Mouse (Mus musculus) left cerebral cortex, adult 18-20 months (tissue): ENCODE data around the gene Ccdc65. TPM values are rescaled to one million over a fixed set of nuclear protein-coding genes. Genes with fewer than 3 reads are reported as not detected.

ENCODE experiments used
- DNase-seq, 2 experiments: peaks; one replicate each; pipeline ENCODE4 v3.0.0; 2021 to 2022; ENCODE audit warnings: low spot score in 2 of 2, mixed read lengths in 1 of 2
- long read RNA-seq, 2 experiments: library from polyadenylated mRNA; stranded (forward); transcript quantifications; one replicate each; pipeline ENCODE4 v2.0.0; 2021
- total RNA-seq, 2 experiments: library from RNA; stranded (reverse); gene quantifications; 2 replicates each; pipeline ENCODE4 v1.2.3; 2021

Ccdc65 gene
- total RNA-seq: 10 to 100 TPM in 1 of 2 experiments, 1 to 10 TPM in 1; 9.5 to 10.5 TPM
- long read RNA-seq, experiment 1, transcript Ccdc65-201 (8 exons, 1,900 nt): major isoform, 8 of 11 reads
- long read RNA-seq, experiment 1, partial matches to known transcripts: 0 of 11 reads
- long read RNA-seq, experiment 1, other reads (novel, unspliced or antisense): 3 of 11 reads
- long read RNA-seq, experiment 2, transcript Ccdc65-201 (8 exons, 1,900 nt): major isoform, 6 of 7 reads
- long read RNA-seq, experiment 2, partial matches to known transcripts: 1 of 7 reads
- long read RNA-seq, experiment 2, other reads (novel, unspliced or antisense): 0 of 7 reads

- DNase-seq: peak; percentile 87 to 88
Measured at GRCm38 (mm10) chr15:98707766-98708372, at the start of gene Ccdc65. TSS of gene Ccdc65 (plus strand) at chr15:98708207.

- no peak for DNase-seq
Measured at GRCm38 (mm10) chr15:98662198-98662566, 45.8 kb upstream of the Ccdc65 start.

- peak; percentile 96 to 98 for DNase-seq
Measured at GRCm38 (mm10) chr15:98662567-98663545, 45.2 kb upstream of the Ccdc65 start, which contains the start of gene Ddx23. TSS of gene Ddx23 (minus strand) at chr15:98662894.

GRCm38 (mm10) chr15:98664042-98664907, 43.7 kb upstream of the Ccdc65 start:
- DNase-seq: no peak

- DNase-seq: no peak
Measured at GRCm38 (mm10) chr15:98672592-98672991, 35.4 kb upstream of the Ccdc65 start.

GRCm38 (mm10) chr15:98673732-98674131, 34.3 kb upstream of the Ccdc65 start:
- DNase-seq: no peak

- no peak for DNase-seq
Measured at GRCm38 (mm10) chr15:98674284-98674993, 33.6 kb upstream of the Ccdc65 start.

- DNase-seq: peak in 1 of 2 experiments; percentile 40
Measured at GRCm38 (mm10) chr15:98674994-98675545, 32.9 kb upstream of the Ccdc65 start.

- DNase-seq: no peak
Measured at GRCm38 (mm10) chr15:98675634-98676250, 32.3 kb upstream of the Ccdc65 start.

- peak in 1 of 2 experiments; percentile 47 for DNase-seq
Measured at GRCm38 (mm10) chr15:98676471-98676870, 31.5 kb upstream of the Ccdc65 start.

- peak; percentile 91 for DNase-seq
Measured at GRCm38 (mm10) chr15:98676940-98677728, 30.9 kb upstream of the Ccdc65 start, which contains the start of gene Rnd1. TSS of gene Rnd1 (minus strand) at chr15:98677461.

- DNase-seq: no peak
Measured at GRCm38 (mm10) chr15:98677977-98678376, 30.0 kb upstream of the Ccdc65 start.

- DNase-seq: no peak
Measured at GRCm38 (mm10) chr15:98680660-98681059, 27.3 kb upstream of the Ccdc65 start.

GRCm38 (mm10) chr15:98681633-98682032, 26.4 kb upstream of the Ccdc65 start:
- no peak for DNase-seq

GRCm38 (mm10) chr15:98683177-98683576, 24.8 kb upstream of the Ccdc65 start:
- no peak for DNase-seq

- DNase-seq: no peak
Measured at GRCm38 (mm10) chr15:98683746-98684145, 24.3 kb upstream of the Ccdc65 start.

GRCm38 (mm10) chr15:98685926-98686325, 22.1 kb upstream of the Ccdc65 start:
- no peak for DNase-seq

- no peak for DNase-seq
Measured at GRCm38 (mm10) chr15:98689682-98690081, 18.3 kb upstream of the Ccdc65 start.
